Mouse (Mus musculus) lung, adult 2 months (tissue): ENCODE measurements around the gene Zfp978.
"Not testable (repeated sequence)": the region's sequence is repeated elsewhere in the genome, so short reads cannot be mapped to it uniquely, and the experiment has no call there.

ENCODE experiments used
- CTCF ChIP-seq: fragments of 200-500 bp; IDR thresholded peaks from 2 replicates; pipeline ENCODE4 v1.5.1; 2011; ENCODE audit warnings: mild to moderate bottlenecking, low read length, control low read depth; ENCODE audit not compliant: insufficient read depth
- POLR2A ChIP-seq: fragments of 200-500 bp; IDR thresholded peaks from 2 replicates; pipeline ENCODE4 v1.6.1; 2011; ENCODE audit warnings: low read depth, mild to moderate bottlenecking, control low read depth, low read length, borderline replicate concordance; ENCODE audit errors: extremely low read depth

GRCm38 (mm10) chr4:147336368-147337195 lies 24.5 kb upstream of the Zfp978 start:
- TF ChIP-seq CTCF, POLR2A: not testable (repeated sequence)
